Mouse (Mus musculus) liver, embryonic 13.5 days (tissue): Measurements from ENCODE around the gene 4930402H24Rik. TPM values are rescaled to one million over a fixed set of nuclear protein-coding genes. Genes with fewer than 3 reads are reported as not detected.
A peak's percentile ranks its signal among the peaks of the same experiment; 100 is the strongest.

Experiments used
- ATAC-seq: fragments of 200-750 bp; cut with Nextera tagmentation; 2 replicates; pipeline ENCODE4 v1.8.0; 2017; ENCODE audit warnings: low read depth, mild to moderate bottlenecking, moderate number of reproducible peaks, moderate library complexity
- DNase-seq: peaks from one replicate; pipeline ENCODE4 v3.0.0; 2022
- H3K27ac ChIP-seq: fragments of 300-500 bp; sonication (generic); 2 replicates; pipeline ENCODE4 v1.5.1; 2015; ENCODE audit warnings: moderate library complexity, mild to moderate bottlenecking, inconsistent platforms
- H3K27me3 ChIP-seq: fragments of 300-500 bp; sonication (generic); 2 replicates; pipeline ENCODE4 v1.6.1; 2015; ENCODE audit warnings: mild to moderate bottlenecking, inconsistent platforms
- H3K36me3 ChIP-seq: fragments of 300-500 bp; sonication (generic); 2 replicates; pipeline ENCODE4 v1.6.1; 2015; ENCODE audit warnings: mild to moderate bottlenecking, inconsistent platforms
- H3K4me1 ChIP-seq: fragments of 300-500 bp; sonication (generic); replicated peaks from 2 replicates; pipeline ENCODE4 v1.6.1; 2015; ENCODE audit warnings: inconsistent platforms
- H3K4me2 ChIP-seq: fragments of 300-500 bp; sonication (generic); 2 replicates; pipeline ENCODE4 v1.6.1; 2015; ENCODE audit warnings: inconsistent platforms, mild to moderate bottlenecking, moderate library complexity
- H3K4me3 ChIP-seq: fragments of 300-500 bp; sonication (generic); replicated peaks from 2 replicates; pipeline ENCODE4 v1.5.1; 2015; ENCODE audit warnings: mild to moderate bottlenecking, inconsistent platforms
- H3K9ac ChIP-seq: fragments of 300-500 bp; sonication (generic); 2 replicates; pipeline ENCODE4 v1.6.1; 2015; ENCODE audit warnings: mild to moderate bottlenecking, inconsistent platforms
- H3K9me3 ChIP-seq: fragments of 300-500 bp; sonication (generic); replicated peaks from 2 replicates; pipeline ENCODE4 v1.6.1; 2016; ENCODE audit warnings: inconsistent platforms
- WGBS: fragments of 180-500 bp; shearing (Covaris S2); methylation state at CpG from one replicate; pipeline ENCODE4 v1.1.7; 2015; ENCODE audit not compliant: insufficient replicate concordance; 5-methylcytosine and 5-hydroxymethylcytosine counted together
- polyA plus RNA-seq: library from polyadenylated mRNA; unstranded; fragments of >200 nt; fragmentation: Nextera tagmentation; extraction: Ambion mirVana; gene quantifications from 2 replicates; pipeline ENCODE4 v1.2.1, GENCODE M21; 2015

The 4930402H24Rik gene
- 10.2 and 11.3 TPM in 2 replicates for polyA plus RNA-seq

DNA sequence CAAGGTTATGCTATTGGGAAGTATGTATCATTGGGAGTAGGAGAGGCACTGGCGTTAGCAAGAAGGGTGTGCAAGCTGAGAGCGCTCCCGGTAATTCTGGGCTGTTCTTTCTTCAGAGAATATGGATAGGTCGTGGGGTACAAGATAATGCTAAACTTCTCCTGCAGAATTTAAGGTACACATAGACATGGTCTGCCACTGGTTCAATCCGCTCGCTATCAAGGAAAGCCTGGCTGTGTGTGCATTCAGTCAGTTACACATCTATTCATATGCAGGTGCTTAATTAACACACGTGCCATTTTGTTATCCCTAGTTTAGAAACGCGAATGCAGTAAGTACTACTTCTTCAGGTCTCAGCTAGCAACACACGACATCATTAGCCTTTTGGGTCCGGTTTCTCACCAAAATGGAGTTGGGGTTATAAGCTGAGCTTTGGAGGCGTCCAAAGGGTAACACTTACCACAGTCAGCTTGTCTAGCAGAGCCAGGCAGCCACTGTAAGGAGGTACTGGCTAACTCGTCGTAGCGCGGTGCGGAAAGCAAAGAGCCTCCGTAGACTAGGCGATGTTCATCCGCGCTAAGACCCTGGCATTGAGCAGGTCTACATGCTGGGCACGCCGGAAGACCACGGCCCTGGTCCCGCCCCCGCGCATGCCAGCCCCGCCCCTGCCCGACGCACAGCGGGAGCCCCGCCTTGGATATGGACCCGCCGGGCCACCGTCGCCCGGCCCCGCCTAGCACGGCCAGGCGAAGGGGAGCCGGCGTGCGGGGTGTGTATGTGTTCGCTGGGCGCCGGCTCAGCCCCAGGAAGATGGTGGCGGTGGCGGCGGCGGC lies at the start of gene 4930402H24Rik, which contains the start of gene Atrn:
Gene 4930402H24Rik, minus strand, starts transcription at position 656 of the 833 bp plus-strand sequence.
Gene Atrn, plus strand, starts transcription at position 745 of the 833 bp plus-strand sequence.
- Histone ChIP-seq H3K4me2 (peak within 1 kb of the TSS; percentile 98), H3K9ac (peak within 1 kb of the TSS; percentile 97), H3K27ac (peak within 1 kb of the TSS; percentile 78), H3K9me3 (no peaks in the 10 kb centered on the region), H3K27me3 (no peaks in the 10 kb centered on the region), H3K4me1 (peaks cover 41% of the 10 kb centered on the region), H3K36me3 (no peaks in the 10 kb centered on the region), H3K4me3 (peak within 1 kb of the TSS; percentile 97)
- DNase-seq = peak; percentile 87
- peak; percentile 99 for ATAC-seq
- WGBS = 4% methylated on average over 42 of the region's 50 CpGs

DNA sequence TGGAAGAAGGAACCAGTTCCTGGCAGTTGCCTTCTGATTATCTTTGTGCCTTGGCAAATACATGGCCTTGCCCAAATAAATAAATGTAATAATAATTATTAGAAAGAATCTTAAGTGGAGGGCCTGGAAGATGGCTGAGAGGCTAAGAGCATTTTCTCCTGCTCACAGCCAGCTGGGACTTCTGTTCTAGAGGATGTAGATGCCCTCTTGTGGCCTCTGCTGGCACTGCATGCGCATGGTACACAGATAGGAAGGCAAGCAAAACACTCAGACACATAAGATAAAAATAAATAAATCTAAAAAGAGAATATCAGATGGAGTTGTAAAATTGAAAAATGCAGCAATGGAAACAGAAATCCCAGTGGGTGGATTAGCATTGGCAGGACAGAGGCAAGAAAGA lies 44.3 kb upstream of the 4930402H24Rik start:
- H3K27me3 ChIP-seq = no peaks in the 10 kb centered on the region
- DNase-seq = peak; percentile 61
- no peak overlapping the region for H3K27ac ChIP-seq
- no peak overlapping the region for H3K4me2 ChIP-seq
- no peaks in the 10 kb centered on the region for H3K4me1 ChIP-seq
- H3K9ac ChIP-seq = no peak overlapping the region
- H3K36me3 ChIP-seq = peaks cover 4% of the 10 kb centered on the region; the same call in 1 of the 2 replicates
- ATAC-seq = no peak
- H3K9me3 ChIP-seq = no peaks in the 10 kb centered on the region
- H3K4me3 ChIP-seq = no peak overlapping the region
- WGBS = 2% methylated on average over 1 of the region's 1 CpGs

DNA sequence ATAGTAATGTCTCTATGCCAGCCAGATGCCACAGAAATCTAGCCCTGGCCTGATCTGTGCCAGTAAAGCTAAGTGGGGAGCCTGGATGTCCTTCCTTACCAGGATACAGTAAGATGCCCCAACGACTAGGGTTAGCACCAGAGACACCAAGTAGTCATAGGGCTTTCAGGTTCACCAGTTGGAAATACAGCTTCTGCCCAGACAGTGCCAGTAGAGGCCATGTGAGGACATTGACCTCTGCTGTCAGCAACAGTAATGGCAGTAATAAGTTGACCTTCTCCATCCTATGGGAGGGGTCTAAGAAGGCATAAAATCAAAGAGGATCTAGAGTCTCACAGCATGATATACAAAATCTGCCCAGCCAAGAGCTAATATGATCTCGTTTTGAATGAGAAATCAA lies 43.6 kb upstream of the 4930402H24Rik start:
- peaks cover 4% of the 10 kb centered on the region; the same call in 1 of the 2 replicates for H3K36me3 ChIP-seq
- ATAC-seq (no peak), DNase-seq (no peak)
- H3K9me3 ChIP-seq = no peaks in the 10 kb centered on the region
- no peaks in the 10 kb centered on the region for H3K4me1 ChIP-seq
- H3K4me2 ChIP-seq = no peak overlapping the region
- H3K27me3 ChIP-seq = no peaks in the 10 kb centered on the region
- H3K9ac ChIP-seq = no peak overlapping the region
- no peak overlapping the region for H3K27ac ChIP-seq
- 69% methylated on average over 2 of the region's 2 CpGs for WGBS
- H3K4me3 ChIP-seq = no peak overlapping the region

DNA sequence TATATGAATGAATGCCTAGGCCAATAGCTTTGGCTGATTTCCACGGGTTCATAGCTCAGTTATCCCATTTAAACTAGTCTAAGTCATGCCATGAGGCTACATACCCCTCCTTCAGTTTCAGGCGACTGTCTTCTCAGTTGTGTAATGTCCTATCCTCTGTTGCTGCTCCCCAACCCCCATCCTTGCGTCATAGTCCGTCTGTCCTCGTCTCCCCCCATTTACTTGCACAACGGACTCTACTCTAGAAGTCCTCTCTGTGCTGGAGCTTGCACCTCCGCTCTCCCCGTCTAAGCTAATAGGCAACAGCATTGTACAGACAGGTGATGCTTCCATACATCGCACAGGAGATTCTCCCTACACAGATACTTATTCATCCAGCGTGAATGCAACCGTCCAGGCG lies 26.7 kb upstream of the 4930402H24Rik start:
- Histone ChIP-seq H3K9me3 (no peaks in the 10 kb centered on the region), H3K4me2 (no peak overlapping the region), H3K27me3 (no peaks in the 10 kb centered on the region), H3K36me3 (peaks cover 3% of the 10 kb centered on the region; the same call in 1 of the 2 replicates), H3K4me3 (no peak overlapping the region), H3K9ac (no peak overlapping the region), H3K27ac (no peak overlapping the region), H3K4me1 (peaks cover 18% of the 10 kb centered on the region)
- DNase-seq (no peak), ATAC-seq (no peak)
- 66% methylated on average over 12 of the region's 12 CpGs for WGBS

DNA sequence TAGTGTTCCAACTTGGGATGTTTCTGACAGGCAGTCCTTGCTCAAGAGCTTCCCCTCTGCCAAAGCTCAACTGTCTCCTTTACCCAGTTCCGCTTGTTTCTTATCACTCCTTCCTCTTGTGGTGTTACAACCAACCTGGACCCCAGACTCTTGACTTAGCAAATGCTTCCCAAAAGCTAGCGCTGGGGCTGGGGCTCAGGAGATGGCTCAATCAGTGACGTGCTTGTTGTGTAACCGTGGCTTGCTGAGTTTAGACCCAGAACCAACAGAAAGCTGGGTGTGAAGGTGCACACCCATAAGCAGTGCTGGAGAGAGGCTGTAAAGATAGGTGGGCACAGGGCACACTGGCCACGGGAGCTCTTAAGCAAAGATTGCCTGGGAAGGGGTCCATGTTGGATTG lies 23.8 kb upstream of the 4930402H24Rik start:
- no peaks in the 10 kb centered on the region for H3K36me3 ChIP-seq
- H3K27ac ChIP-seq = no peak overlapping the region
- H3K4me1 ChIP-seq = peaks cover 21% of the 10 kb centered on the region
- no peak overlapping the region for H3K9ac ChIP-seq
- no peaks in the 10 kb centered on the region for H3K27me3 ChIP-seq
- H3K4me2 ChIP-seq = no peak overlapping the region
- ATAC-seq (no peak), DNase-seq (no peak)
- no peak overlapping the region for H3K4me3 ChIP-seq
- H3K9me3 ChIP-seq = no peaks in the 10 kb centered on the region
- WGBS = 24% methylated on average over 5 of the region's 5 CpGs

DNA sequence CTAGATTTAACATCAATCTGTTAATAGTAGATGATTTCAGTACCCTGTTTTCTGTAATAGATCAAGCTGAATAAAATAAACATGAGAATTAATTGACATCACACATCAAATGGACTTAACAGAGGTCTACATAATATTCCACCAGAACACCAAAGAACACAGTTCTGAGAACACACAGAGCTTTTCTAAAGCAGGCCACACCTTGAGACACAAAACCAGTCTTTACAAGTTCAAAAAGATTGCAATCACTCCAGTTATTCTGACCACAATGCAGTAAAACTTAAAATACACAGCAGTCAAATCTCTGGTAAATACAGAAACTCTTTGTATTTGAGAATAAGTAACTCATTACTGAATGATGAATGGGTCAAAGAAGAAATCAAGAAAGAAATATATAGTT lies 22.3 kb upstream of the 4930402H24Rik start:
- Histone ChIP-seq H3K36me3 (no peaks in the 10 kb centered on the region), H3K9me3 (no peaks in the 10 kb centered on the region), H3K4me1 (peaks cover 21% of the 10 kb centered on the region), H3K27me3 (no peaks in the 10 kb centered on the region), H3K9ac (no peak overlapping the region), H3K27ac (no peak overlapping the region), H3K4me2 (no peak overlapping the region), H3K4me3 (no peak overlapping the region)
- ATAC-seq (no peak), DNase-seq (no peak)

DNA sequence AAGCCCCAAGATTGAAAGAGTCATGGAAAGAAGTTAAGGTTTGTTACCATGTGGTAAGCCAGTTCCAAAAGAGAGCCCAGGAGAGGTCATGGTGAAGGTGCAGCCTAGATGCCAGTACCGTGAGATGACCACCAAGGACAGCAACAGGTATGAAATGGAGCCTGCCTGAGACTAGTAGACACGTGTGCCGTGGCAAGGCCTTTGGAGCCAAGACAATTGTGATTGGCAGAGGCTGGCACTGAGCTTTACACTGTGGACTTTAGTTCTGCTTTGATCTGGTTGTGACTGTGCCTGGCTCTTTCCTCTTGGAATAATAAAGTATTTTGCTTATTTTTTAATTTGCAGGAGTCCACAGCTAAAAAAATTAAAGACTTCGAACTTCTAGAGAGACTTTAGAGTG lies 21.8 kb upstream of the 4930402H24Rik start:
- WGBS = 86% methylated on average over 4 of the region's 4 CpGs
- DNase-seq = no peak
- Histone ChIP-seq H3K4me3 (no peak overlapping the region), H3K9ac (no peak overlapping the region), H3K36me3 (no peaks in the 10 kb centered on the region), H3K27me3 (no peaks in the 10 kb centered on the region), H3K9me3 (no peaks in the 10 kb centered on the region), H3K4me2 (no peak overlapping the region), H3K4me1 (peaks cover 21% of the 10 kb centered on the region), H3K27ac (no peak overlapping the region)
- no peak for ATAC-seq

DNA sequence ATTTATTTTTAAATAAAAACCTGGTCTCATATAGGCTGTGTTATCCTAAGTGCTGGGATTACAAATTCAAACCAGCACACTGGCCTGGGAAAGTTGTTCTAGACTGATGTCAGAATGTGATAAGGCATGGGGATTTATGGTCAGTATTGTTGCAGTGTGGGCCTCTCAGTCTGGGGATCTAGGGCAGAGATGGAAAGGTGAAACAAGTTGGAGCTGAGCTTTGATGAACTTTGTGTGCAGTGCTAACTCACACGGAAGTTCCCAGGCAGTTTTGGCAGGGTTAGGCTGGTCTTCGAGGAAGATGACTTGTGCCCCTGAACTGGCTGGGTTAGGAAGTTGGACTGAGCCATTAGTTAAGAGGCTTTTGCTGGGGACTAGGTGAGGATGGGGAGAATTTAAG lies 18.7 kb upstream of the 4930402H24Rik start:
- Histone ChIP-seq H3K4me2 (no peak overlapping the region), H3K27ac (no peak overlapping the region), H3K36me3 (no peaks in the 10 kb centered on the region), H3K4me3 (no peak overlapping the region), H3K4me1 (peaks cover 8% of the 10 kb centered on the region; the same call in 1 of the 2 replicates), H3K27me3 (no peaks in the 10 kb centered on the region), H3K9ac (no peak overlapping the region), H3K9me3 (no peaks in the 10 kb centered on the region)
- 46% methylated on average over 2 of the region's 2 CpGs for WGBS
- DNase-seq = no peak
- no peak for ATAC-seq

DNA sequence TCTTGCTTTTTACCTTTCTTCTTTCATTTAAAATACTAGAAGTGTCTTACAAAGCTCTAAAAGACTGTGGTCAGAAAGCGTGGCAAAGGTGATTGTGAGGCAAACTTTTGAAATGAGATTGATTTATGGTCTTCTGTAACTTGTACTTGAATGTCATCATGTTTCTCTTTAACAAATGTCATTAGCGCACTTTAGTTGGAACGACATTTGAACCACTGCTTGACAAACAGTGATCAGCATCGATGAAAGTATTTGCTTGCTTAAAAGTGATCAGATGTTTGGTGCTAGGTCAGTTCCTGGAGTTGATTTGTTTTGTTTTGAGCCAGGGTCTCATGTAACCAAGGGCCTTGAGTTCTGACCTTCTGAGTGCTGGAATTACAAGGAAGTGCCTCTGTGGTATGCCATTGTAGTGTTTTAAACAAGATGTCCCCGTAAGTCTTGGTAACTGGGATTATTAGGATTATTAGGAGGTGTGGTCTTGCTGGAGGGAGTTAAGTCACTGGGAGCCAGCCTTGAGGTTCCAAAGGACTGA lies 12.9 kb upstream of the 4930402H24Rik start:
- ATAC-seq = no peak

DNA sequence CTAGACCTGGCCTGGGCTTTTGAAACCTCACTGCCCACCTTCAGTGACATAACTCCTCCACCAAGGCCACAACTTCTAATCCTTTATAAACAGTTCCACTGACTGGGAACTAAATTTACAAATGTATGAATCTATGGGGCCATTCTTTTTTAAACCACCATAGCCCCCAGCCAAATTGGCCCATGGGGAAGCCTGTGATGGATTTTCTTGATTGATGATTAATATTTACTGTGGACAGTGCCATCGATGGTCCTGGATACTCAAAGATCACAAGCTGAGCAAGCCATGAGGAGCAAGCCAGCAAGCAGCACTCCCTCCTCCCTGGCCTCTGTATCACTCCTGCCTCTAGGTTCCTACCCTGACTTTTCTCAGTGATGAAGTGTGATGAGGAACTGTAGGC lies 11.5 kb upstream of the 4930402H24Rik start:
- no peaks in the 10 kb centered on the region for H3K4me1 ChIP-seq
- ATAC-seq (no peak), DNase-seq (no peak)
- H3K4me3 ChIP-seq = no peak overlapping the region
- no peak overlapping the region for H3K27ac ChIP-seq
- no peaks in the 10 kb centered on the region for H3K36me3 ChIP-seq
- no peaks in the 10 kb centered on the region for H3K9me3 ChIP-seq
- no peak overlapping the region for H3K4me2 ChIP-seq
- no peaks in the 10 kb centered on the region for H3K27me3 ChIP-seq
- no peak overlapping the region for H3K9ac ChIP-seq
- WGBS = 79% methylated on average over 1 of the region's 1 CpGs

More for the DNA sequence above, 12.9 kb upstream of the 4930402H24Rik start:
- WGBS = 78% methylated on average over 5 of the region's 5 CpGs
- Histone ChIP-seq H3K27ac (no peak overlapping the region), H3K9me3 (no peaks in the 10 kb centered on the region), H3K27me3 (no peaks in the 10 kb centered on the region), H3K4me2 (no peak overlapping the region), H3K9ac (no peak overlapping the region), H3K36me3 (no peaks in the 10 kb centered on the region), H3K4me1 (no peaks in the 10 kb centered on the region), H3K4me3 (no peak overlapping the region)
- no peak for DNase-seq

DNA sequence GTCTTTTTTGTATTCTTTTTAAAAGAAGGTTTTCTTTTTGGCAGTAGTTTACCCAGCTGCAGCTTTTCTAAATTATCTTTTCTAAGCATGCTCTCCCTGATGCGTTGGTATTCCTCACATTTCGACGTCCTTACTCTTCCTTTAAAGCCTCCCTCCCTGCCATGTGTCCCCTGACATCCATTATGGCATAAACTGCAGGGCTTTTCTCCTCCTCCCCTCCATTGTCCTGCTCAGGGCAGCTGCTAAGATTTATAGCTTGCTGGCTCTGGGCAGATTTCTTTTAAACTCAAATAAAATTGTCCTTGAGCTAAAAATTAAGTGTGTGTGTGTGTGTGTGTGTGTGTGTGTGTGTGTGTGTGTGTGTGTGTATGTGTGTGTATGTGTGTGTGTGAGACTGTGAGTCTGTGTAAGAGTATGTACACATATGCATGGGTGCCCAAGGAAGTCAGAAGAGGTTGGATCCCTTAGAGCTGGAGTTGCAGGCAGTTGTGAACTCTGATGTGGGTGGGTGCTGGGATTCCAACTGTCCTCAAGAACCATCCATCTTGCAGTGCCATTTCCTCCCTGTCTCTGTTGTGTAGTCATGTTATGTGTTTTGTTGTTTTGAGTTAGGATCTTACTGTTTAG lies 10.4 kb upstream of the 4930402H24Rik start:
- Histone ChIP-seq H3K36me3 (no peaks in the 10 kb centered on the region), H3K4me2 (no peak overlapping the region), H3K27ac (no peak overlapping the region), H3K4me3 (no peak overlapping the region), H3K9ac (no peak overlapping the region), H3K27me3 (no peaks in the 10 kb centered on the region), H3K4me1 (peaks cover 4% of the 10 kb centered on the region; the same call in 1 of the 2 replicates), H3K9me3 (no peaks in the 10 kb centered on the region)
- WGBS = 64% methylated on average over 3 of the region's 3 CpGs
- ATAC-seq (no peak), DNase-seq (no peak)
